Mouse (Mus musculus): ENCODE measurements around the gene Lmo3.

The Lmo3 gene

GRCm38 (mm10) chr6:138422671-138423321, 159.0 kb downstream of the Lmo3 start:
- DNase-seq, result no peak

- no peak for DNase-seq
These were observed 159.7 kb downstream of the Lmo3 start for GRCm38 (mm10) chr6:138421931-138422531.

- DNase-seq, result no peak
These were observed 160.6 kb downstream of the Lmo3 start for GRCm38 (mm10) chr6:138421191-138421613.

GRCm38 (mm10) chr6:138420536-138420891, 161.3 kb downstream of the Lmo3 start:
- DNase-seq, result no peak

- DNase-seq, result no peak
These were observed 161.8 kb downstream of the Lmo3 start for GRCm38 (mm10) chr6:138419871-138420535.

- DNase-seq, result no peak
These were observed 169.7 kb downstream of the Lmo3 start for GRCm38 (mm10) chr6:138412075-138412474.

- no peak for DNase-seq
These were observed 179.7 kb downstream of the Lmo3 start for GRCm38 (mm10) chr6:138402031-138402430.

GRCm38 (mm10) chr6:138398836-138399235, 182.9 kb downstream of the Lmo3 start:
- DNase-seq, result no peak

- DNase-seq, result no peak
These were observed 190.7 kb downstream of the Lmo3 start for GRCm38 (mm10) chr6:138391085-138391484.

GRCm38 (mm10) chr6:138388168-138388936, 193.4 kb downstream of the Lmo3 start:
- no peak for DNase-seq

- no peak for DNase-seq
These were observed 198.6 kb downstream of the Lmo3 start for GRCm38 (mm10) chr6:138383208-138383607.

- no peak for DNase-seq
These were observed 210.6 kb downstream of the Lmo3 start for GRCm38 (mm10) chr6:138371176-138371575.

GRCm38 (mm10) chr6:138364111-138364510, 217.7 kb downstream of the Lmo3 start:
- no peak for DNase-seq

GRCm38 (mm10) chr6:138350587-138351345, 231.0 kb downstream of the Lmo3 start:
- no peak for DNase-seq

- DNase-seq, result no peak
These were observed 235.2 kb downstream of the Lmo3 start for GRCm38 (mm10) chr6:138346558-138346957.

- DNase-seq, result no peak
These were observed 245.9 kb downstream of the Lmo3 start for GRCm38 (mm10) chr6:138335858-138336257.

GRCm38 (mm10) chr6:138333991-138334390, 247.8 kb downstream of the Lmo3 start:
- DNase-seq, result no peak

- no peak for DNase-seq
These were observed 255.9 kb downstream of the Lmo3 start for GRCm38 (mm10) chr6:138325744-138326400.

GRCm38 (mm10) chr6:138325145-138325544, 256.6 kb downstream of the Lmo3 start:
- DNase-seq, result no peak

- no peak for DNase-seq
These were observed 258.4 kb downstream of the Lmo3 start for GRCm38 (mm10) chr6:138323325-138323724.

- no peak for DNase-seq
These were observed 261.5 kb downstream of the Lmo3 start for GRCm38 (mm10) chr6:138320190-138320737.
